Comparison of ENCODE assay signal across 17 mouse cellular contexts in the genomic region with DNA sequence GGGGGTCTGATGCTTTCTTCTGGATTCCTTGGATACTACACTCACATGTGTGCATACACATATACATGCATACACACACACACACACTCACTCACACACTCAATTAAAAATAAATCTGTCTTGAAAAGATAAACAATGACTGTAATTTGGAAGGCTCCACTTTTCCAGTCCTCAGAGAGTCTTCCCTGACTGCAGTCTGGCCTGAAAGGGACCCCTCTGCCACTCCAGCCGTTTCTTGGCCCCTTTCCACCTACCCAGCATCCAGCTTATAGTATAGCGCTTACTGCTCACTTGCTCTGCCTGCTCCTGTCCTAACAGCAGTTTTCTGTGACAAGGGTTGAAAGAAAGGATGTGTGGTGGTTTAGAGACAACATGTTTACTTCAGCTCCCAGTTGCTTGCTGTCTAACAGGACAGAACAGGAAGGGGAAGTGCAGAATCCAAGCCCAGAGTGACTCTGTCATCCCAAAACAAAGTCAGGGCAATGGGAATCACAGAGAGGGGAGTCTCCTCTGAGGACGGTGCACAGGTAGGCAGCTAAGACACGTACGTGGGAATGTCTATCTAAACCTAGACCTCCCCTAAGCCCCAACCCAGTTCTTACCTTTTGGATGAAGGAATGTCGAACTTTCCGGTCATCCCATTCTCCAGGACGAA. TPM values are rescaled to one million over a fixed set of nuclear protein-coding genes. Genes with fewer than 3 reads are reported as not detected.
DNase-seq lines count a peak whose midpoint lies in the region; ATAC-seq and TF ChIP-seq lines count a peak whose summit lies in the region.
"Had no signal": no experiment of that assay in that cellular context is flagged by ENCODE, and none has a peak within 500 bp of the region (broad histone marks: within the 10 kb centered on the region; RNA-seq: fewer than 3 reads in every experiment).

No protein-coding gene starts in this region.

- no peak for TF ChIP-seq EP300 in heart, postnatal 0 days (IDR thresholded peaks at IDR 0.05; ENCODE audit: low read depth)

- ATAC-seq in embryonic facial prominence, embryonic 15.5 days (ENCODE audit: insufficient number of reproducible peaks, low FRiP score, low TSS enrichment, low read depth): no peak
- no peak for ATAC-seq in heart, postnatal 0 days (ENCODE audit: insufficient read depth, low read depth)
- ATAC-seq in liver, embryonic 12.5 days: no peak
- no peak for ATAC-seq in intestine, embryonic 16.5 days
- ATAC-seq: midbrain, embryonic 13.5 days had no signal

- peaks cover 48% of the 10 kb centered on the region for H3K4me1 ChIP-seq in embryonic facial prominence, embryonic 15.5 days
- peaks cover 36% of the 10 kb centered on the region for H3K4me1 ChIP-seq in embryonic facial prominence, embryonic 10.5 days
- peaks cover 76% of the 10 kb centered on the region for H3K4me1 ChIP-seq in heart, postnatal 0 days (ENCODE audit: control insufficient read depth, insufficient read depth)
- peaks cover 80% of the 10 kb centered on the region for H3K4me1 ChIP-seq in liver, embryonic 12.5 days
- peaks cover 54% of the 10 kb centered on the region for H3K4me1 ChIP-seq in intestine, embryonic 16.5 days (ENCODE audit: control insufficient read depth, insufficient read depth, low read length)

- no peak overlapping the region for H3K9ac ChIP-seq in embryonic facial prominence, embryonic 15.5 days
- no peak overlapping the region for H3K9ac ChIP-seq in heart, postnatal 0 days (replicated peaks; ENCODE audit: low read depth, low read length)
- H3K9ac ChIP-seq in liver, embryonic 12.5 days: no peak overlapping the region
- no peak overlapping the region for H3K9ac ChIP-seq in intestine, embryonic 16.5 days (ENCODE audit: low read depth, low read length)
- H3K9ac ChIP-seq: limb, embryonic 15.5 days; midbrain, embryonic 13.5 days had no signal

- H3K36me3 ChIP-seq in embryonic facial prominence, embryonic 15.5 days: peaks cover 56% of the 10 kb centered on the region
- peaks cover 73% of the 10 kb centered on the region for H3K36me3 ChIP-seq in embryonic facial prominence, embryonic 10.5 days (replicated peaks)
- peaks cover 43% of the 10 kb centered on the region for H3K36me3 ChIP-seq in heart, postnatal 0 days (replicated peaks; ENCODE audit: control insufficient read depth, insufficient read depth, low read length)
- peaks cover 63% of the 10 kb centered on the region for H3K36me3 ChIP-seq in liver, embryonic 12.5 days
- peaks cover 4% of the 10 kb centered on the region; the same call in 1 of the 2 replicates for H3K36me3 ChIP-seq in intestine, embryonic 16.5 days (ENCODE audit: control insufficient read depth, insufficient read depth, low read length)

- 86% methylated on average over 8 of the region's 8 CpGs for WGBS in embryonic facial prominence, embryonic 15.5 days
- 86% methylated on average over 8 of the region's 8 CpGs for WGBS in embryonic facial prominence, embryonic 10.5 days
- 62% methylated on average over 8 of the region's 8 CpGs for WGBS in heart, postnatal 0 days
- 77% methylated on average over 8 of the region's 8 CpGs for WGBS in liver, embryonic 12.5 days (ENCODE audit: insufficient replicate concordance)
- WGBS in intestine, embryonic 16.5 days: 79% methylated on average over 8 of the region's 8 CpGs

- H3K4me2 ChIP-seq in embryonic facial prominence, embryonic 15.5 days (replicated peaks): no peak overlapping the region
- no peak overlapping the region for H3K4me2 ChIP-seq in heart, postnatal 0 days (ENCODE audit: low read depth, low read length)
- H3K4me2 ChIP-seq in liver, embryonic 12.5 days: no peak overlapping the region
- no peak overlapping the region for H3K4me2 ChIP-seq in intestine, embryonic 16.5 days (ENCODE audit: low read depth, low read length)
- H3K4me2 ChIP-seq: limb, embryonic 15.5 days; midbrain, embryonic 13.5 days had no signal

- no peak for DNase-seq in embryonic facial prominence, embryonic 10.5 days (ENCODE audit: low spot score)
- no peak for DNase-seq in heart, postnatal 0 days (ENCODE audit: low spot score)
- DNase-seq in heart, postnatal 4 days: no peak
- DNase-seq in liver: no peak
- DNase-seq in ovary, postnatal 14 days (ENCODE audit: low spot score): no peak
- DNase-seq: adrenal gland, postnatal 14 days; gastrocnemius, postnatal 10 days; layer of hippocampus, postnatal 36 days; right cerebral cortex, adult 18-20 months; thymus, postnatal 36 days had no signal

- no peak for TF ChIP-seq CTCF in heart, postnatal 0 days (IDR thresholded peaks at IDR 0.05; ENCODE audit: low read depth)

- no peak overlapping the region for H3K4me3 ChIP-seq in embryonic facial prominence, embryonic 15.5 days (replicated peaks)
- no peak overlapping the region for H3K4me3 ChIP-seq in embryonic facial prominence, embryonic 10.5 days
- no peak overlapping the region for H3K4me3 ChIP-seq in heart, postnatal 0 days (ENCODE audit: low read depth, low read length)
- no peak overlapping the region for H3K4me3 ChIP-seq in liver, embryonic 12.5 days
- no peak overlapping the region for H3K4me3 ChIP-seq in intestine, embryonic 16.5 days (ENCODE audit: low read length)
- H3K4me3 ChIP-seq: forebrain, embryonic 10.5 days; limb, embryonic 15.5 days; midbrain, embryonic 13.5 days had no signal

- no peaks in the 10 kb centered on the region for H3K9me3 ChIP-seq in embryonic facial prominence, embryonic 15.5 days (replicated peaks)
- H3K9me3 ChIP-seq in embryonic facial prominence, embryonic 10.5 days: no peaks in the 10 kb centered on the region
- no peaks in the 10 kb centered on the region for H3K9me3 ChIP-seq in heart, postnatal 0 days (replicated peaks; ENCODE audit: control insufficient read depth, low read length)
- no peaks in the 10 kb centered on the region for H3K9me3 ChIP-seq in liver, embryonic 12.5 days (replicated peaks)
- H3K9me3 ChIP-seq in intestine, embryonic 16.5 days (ENCODE audit: control insufficient read depth, low read length): no peaks in the 10 kb centered on the region
- H3K9me3 ChIP-seq: forebrain, embryonic 10.5 days; limb, embryonic 15.5 days; midbrain, embryonic 13.5 days had no signal

- peak overlapping the region; percentile 41; the same call in 1 of the 2 replicates for H3K27ac ChIP-seq in embryonic facial prominence, embryonic 15.5 days (replicated peaks)
- H3K27ac ChIP-seq in embryonic facial prominence, embryonic 10.5 days (replicated peaks): no peak overlapping the region
- peak overlapping the region; percentile 98 for H3K27ac ChIP-seq in heart, postnatal 0 days (ENCODE audit: low read depth)
- H3K27ac ChIP-seq in liver, embryonic 12.5 days: 0 out of 2 replicates have a peak overlapping the region, but pooled peaks have one; percentile 23
- peak overlapping the region; percentile 30 for H3K27ac ChIP-seq in intestine, embryonic 16.5 days (ENCODE audit: low read length)
- H3K27ac ChIP-seq: forebrain, embryonic 10.5 days; midbrain, embryonic 13.5 days had no signal

- H3K27me3 ChIP-seq in embryonic facial prominence, embryonic 15.5 days: no peaks in the 10 kb centered on the region
- H3K27me3 ChIP-seq in embryonic facial prominence, embryonic 10.5 days (replicated peaks; ENCODE audit: low read depth, poor library complexity, severe bottlenecking): no peaks in the 10 kb centered on the region
- H3K27me3 ChIP-seq in heart, postnatal 0 days (ENCODE audit: control insufficient read depth, insufficient read depth, low read length): no peaks in the 10 kb centered on the region
- H3K27me3 ChIP-seq in liver, embryonic 12.5 days (replicated peaks): no peaks in the 10 kb centered on the region
- no peaks in the 10 kb centered on the region for H3K27me3 ChIP-seq in intestine, embryonic 16.5 days (replicated peaks; ENCODE audit: control insufficient read depth, insufficient read depth, low read length)
- H3K27me3 ChIP-seq: limb, embryonic 15.5 days; midbrain, embryonic 13.5 days had no signal

RNA-seq across cellular contexts. Expression of a gene that starts 8.7 kb away (rescaled TPM):
- polyA plus RNA-seq in embryonic facial prominence, embryonic 15.5 days (2015; fragmentation: Nextera tagmentation; extraction: Ambion mirVana): 120 and 130 TPM in 2 replicates
- polyA plus RNA-seq in embryonic facial prominence, embryonic 10.5 days (2016; fragmentation: Nextera tagmentation; extraction: Ambion mirVana): 108 and 109 TPM in 2 replicates
- 221 and 310 TPM in 2 replicates for total RNA-seq in heart, postnatal 0 days (2014; rRNA removed; ENCODE audit: low replicate concordance)
- polyA plus RNA-seq in heart, postnatal 0 days (2015; fragmentation: Nextera tagmentation; extraction: Ambion mirVana): 345 and 362 TPM in 2 replicates
- 100 to 1,000 TPM; 198 to 211 TPM for total RNA-seq in heart, postnatal 4 days (2021)
- polyA plus RNA-seq in liver, embryonic 12.5 days (2016; fragmentation: Nextera tagmentation; extraction: Ambion mirVana): 45.7 and 48.7 TPM in 2 replicates
- 139 and 148 TPM in 2 replicates for polyA plus RNA-seq in intestine, embryonic 16.5 days (2015; fragmentation: Nextera tagmentation; extraction: Ambion mirVana)

RNA-seq across cellular contexts. Expression of a gene that starts 8.9 kb away (rescaled TPM):
- 247 and 256 TPM in 2 replicates for polyA plus RNA-seq in embryonic facial prominence, embryonic 15.5 days (2015; fragmentation: Nextera tagmentation; extraction: Ambion mirVana)
- 259 and 262 TPM in 2 replicates for polyA plus RNA-seq in embryonic facial prominence, embryonic 10.5 days (2016; fragmentation: Nextera tagmentation; extraction: Ambion mirVana)
- total RNA-seq in heart, postnatal 0 days (2014; rRNA removed; ENCODE audit: low replicate concordance): 125 and 146 TPM in 2 replicates
- polyA plus RNA-seq in heart, postnatal 0 days (2015; fragmentation: Nextera tagmentation; extraction: Ambion mirVana): 162 and 165 TPM in 2 replicates
- total RNA-seq in heart, postnatal 4 days (2021): 100 to 1,000 TPM; 103 to 105 TPM
- 119 and 120 TPM in 2 replicates for polyA plus RNA-seq in liver, embryonic 12.5 days (2016; fragmentation: Nextera tagmentation; extraction: Ambion mirVana)
- 246 and 256 TPM in 2 replicates for polyA plus RNA-seq in intestine, embryonic 16.5 days (2015; fragmentation: Nextera tagmentation; extraction: Ambion mirVana)

RNA-seq across cellular contexts. Expression of a gene that starts 12.0 kb away (rescaled TPM):
- polyA plus RNA-seq in embryonic facial prominence, embryonic 15.5 days (2015; fragmentation: Nextera tagmentation; extraction: Ambion mirVana): 56.6 and 63.9 TPM in 2 replicates
- 12.4 and 12.5 TPM in 2 replicates for polyA plus RNA-seq in embryonic facial prominence, embryonic 10.5 days (2016; fragmentation: Nextera tagmentation; extraction: Ambion mirVana)
- total RNA-seq in heart, postnatal 0 days (2014; rRNA removed; ENCODE audit: low replicate concordance): 55.7 and 100 TPM in 2 replicates
- 41.6 and 44.9 TPM in 2 replicates for polyA plus RNA-seq in heart, postnatal 0 days (2015; fragmentation: Nextera tagmentation; extraction: Ambion mirVana)
- total RNA-seq in heart, postnatal 4 days (2021): 10 to 100 TPM; 43.4 to 44.3 TPM
- 17.5 and 18.6 TPM in 2 replicates for polyA plus RNA-seq in liver, embryonic 12.5 days (2016; fragmentation: Nextera tagmentation; extraction: Ambion mirVana)
- 77.3 and 79.8 TPM in 2 replicates for polyA plus RNA-seq in intestine, embryonic 16.5 days (2015; fragmentation: Nextera tagmentation; extraction: Ambion mirVana)

RNA-seq across cellular contexts. Expression of a gene that starts 15.1 kb away (rescaled TPM):
- polyA plus RNA-seq in embryonic facial prominence, embryonic 15.5 days (2015; fragmentation: Nextera tagmentation; extraction: Ambion mirVana): not detected in 2 replicates
- 0.41 and 0.70 TPM in 2 replicates for polyA plus RNA-seq in embryonic facial prominence, embryonic 10.5 days (2016; fragmentation: Nextera tagmentation; extraction: Ambion mirVana)
- total RNA-seq in heart, postnatal 0 days (2014; rRNA removed; ENCODE audit: low replicate concordance): 0.27 TPM in 1 of 2 replicates, not detected in the other
- 0.22 and 0.33 TPM in 2 replicates for polyA plus RNA-seq in heart, postnatal 0 days (2015; fragmentation: Nextera tagmentation; extraction: Ambion mirVana)
- not detected for total RNA-seq in heart, postnatal 4 days (2021)
- polyA plus RNA-seq in liver, embryonic 12.5 days (2016; fragmentation: Nextera tagmentation; extraction: Ambion mirVana): 1.2 and 1.5 TPM in 2 replicates
- 2.6 and 2.7 TPM in 2 replicates for polyA plus RNA-seq in intestine, embryonic 16.5 days (2015; fragmentation: Nextera tagmentation; extraction: Ambion mirVana)
- total RNA-seq: adrenal gland, postnatal 14 days; layer of hippocampus, postnatal 36 days had no signal
- polyA plus RNA-seq: neural tube, embryonic 14.5 days had no signal

RNA-seq across cellular contexts. Expression of a gene that starts 57.5 kb away (rescaled TPM):
- 401 and 415 TPM in 2 replicates for polyA plus RNA-seq in embryonic facial prominence, embryonic 15.5 days (2015; fragmentation: Nextera tagmentation; extraction: Ambion mirVana)
- polyA plus RNA-seq in embryonic facial prominence, embryonic 10.5 days (2016; fragmentation: Nextera tagmentation; extraction: Ambion mirVana): 359 and 369 TPM in 2 replicates
- 149 and 180 TPM in 2 replicates for total RNA-seq in heart, postnatal 0 days (2014; rRNA removed; ENCODE audit: low replicate concordance)
- polyA plus RNA-seq in heart, postnatal 0 days (2015; fragmentation: Nextera tagmentation; extraction: Ambion mirVana): 374 and 375 TPM in 2 replicates
- total RNA-seq in heart, postnatal 4 days (2021): 100 to 1,000 TPM; 246 to 249 TPM
- polyA plus RNA-seq in liver, embryonic 12.5 days (2016; fragmentation: Nextera tagmentation; extraction: Ambion mirVana): 268 and 269 TPM in 2 replicates
- polyA plus RNA-seq in intestine, embryonic 16.5 days (2015; fragmentation: Nextera tagmentation; extraction: Ambion mirVana): 556 and 575 TPM in 2 replicates
